Mouse (Mus musculus): ENCODE measurements around the gene Herpud2. TPM values are rescaled to one million over a fixed set of nuclear protein-coding genes. Genes with fewer than 3 reads are reported as not detected.

Herpud2 gene
- 19.5 and 25.6 TPM in 2 replicates for polyA plus RNA-seq (2012; rRNA removed)

DNA sequence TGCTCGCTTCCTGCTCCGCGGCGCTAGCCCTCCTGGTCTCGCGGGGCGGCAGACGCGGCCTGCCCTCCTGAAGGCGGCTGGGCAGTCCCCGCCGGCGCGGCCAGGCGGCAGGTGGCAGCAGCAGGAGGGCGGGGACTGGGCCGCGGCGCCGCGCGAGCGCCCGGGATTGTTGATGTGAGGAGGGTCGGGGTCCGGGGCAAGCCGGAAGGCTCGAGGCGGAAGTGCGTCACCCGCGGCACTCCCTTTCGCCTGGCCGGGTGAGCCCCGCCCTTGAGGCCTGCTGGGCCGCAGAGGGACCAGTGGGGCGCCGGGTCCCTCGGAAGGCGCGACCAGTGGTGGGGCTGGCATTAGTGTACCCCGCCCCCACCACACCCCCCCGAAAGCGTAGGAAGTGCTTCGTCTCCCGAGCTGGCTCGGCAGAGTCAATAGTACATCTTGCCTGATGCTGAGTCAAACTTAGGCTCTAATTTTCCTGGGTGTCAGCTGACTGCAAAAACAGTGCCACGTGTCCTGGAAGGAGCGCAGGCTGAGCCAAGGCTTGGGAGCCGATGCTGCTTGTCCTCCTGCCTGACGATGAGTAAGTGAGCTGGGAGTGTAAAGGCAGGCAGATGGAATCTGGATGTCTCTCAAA, at the start of gene Herpud2:
Gene Herpud2, minus strand, starts transcription at position 210 of the 631 bp plus-strand sequence.

DNA sequence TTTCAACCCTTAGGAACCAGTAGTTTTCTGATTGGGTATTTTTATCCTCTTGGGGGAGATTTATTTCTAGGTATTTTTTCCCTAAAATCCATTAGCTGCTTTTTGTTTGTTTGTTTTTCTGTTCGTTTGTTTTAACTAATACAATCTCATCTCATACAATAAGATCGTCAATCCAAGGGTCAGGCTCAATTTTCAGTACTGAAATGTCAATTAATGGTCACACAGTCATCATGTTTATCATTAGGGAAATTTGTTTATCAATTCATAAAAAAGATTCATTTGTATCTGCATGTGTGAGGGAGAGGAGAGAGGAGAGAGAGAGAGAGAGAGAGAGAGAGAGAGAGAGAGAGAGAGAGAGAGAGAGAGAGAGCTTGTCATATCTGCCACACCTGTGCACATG, 62.5 kb downstream of the Herpud2 start, which contains the start of gene Gm10181:
Gene Gm10181, plus strand, starts transcription at position 301 of the 400 bp plus-strand sequence.

Other genes starting within 250 kb of the Herpud2 start
- not detected in 2 replicates for gene Gm10181, start 62.4 kb downstream of the Herpud2 start, polyA plus RNA-seq (2012; rRNA removed)
- 120 and 154 TPM in 2 replicates for gene Sept7, start 100.6 kb upstream of the Herpud2 start, polyA plus RNA-seq (2012; rRNA removed)